Mouse (Mus musculus) heart, embryonic 10.5 days (tissue): Measurements from ENCODE around the gene Gm20388. TPM values are rescaled to one million over a fixed set of nuclear protein-coding genes. Genes with fewer than 3 reads are reported as not detected.
"Not testable (repeated sequence)": the region's sequence is repeated elsewhere in the genome, so short reads cannot be mapped to it uniquely, and the experiment has no call there.

Experiments used
- DNase-seq: peaks from one replicate; pipeline ENCODE4 v3.0.0-alpha.2; 2017; ENCODE audit warnings: low spot score
- H3K27ac ChIP-seq: fragments of 300-500 bp; sonication (generic); 2 replicates; pipeline ENCODE4 v1.5.1; 2016; ENCODE audit warnings: mild to moderate bottlenecking
- H3K27me3 ChIP-seq: fragments of 300-500 bp; sonication (generic); 2 replicates; pipeline ENCODE4 v1.6.1; 2016; ENCODE audit warnings: mild to moderate bottlenecking; ENCODE audit not compliant: poor library complexity, insufficient read depth, severe bottlenecking
- H3K36me3 ChIP-seq: fragments of 300-500 bp; sonication (generic); 2 replicates; pipeline ENCODE4 v1.6.1; 2016; ENCODE audit warnings: mild to moderate bottlenecking, moderate library complexity
- H3K4me1 ChIP-seq: fragments of 300-500 bp; sonication (generic); 2 replicates; pipeline ENCODE4 v1.6.1; 2016; ENCODE audit warnings: mild to moderate bottlenecking
- H3K4me3 ChIP-seq: fragments of 300-500 bp; sonication (generic); 2 replicates; pipeline ENCODE4 v1.5.1; 2016; ENCODE audit warnings: mild to moderate bottlenecking, moderate library complexity
- H3K9me3 ChIP-seq: fragments of 300-500 bp; sonication (generic); 2 replicates; pipeline ENCODE4 v1.6.1; 2016; ENCODE audit warnings: mild to moderate bottlenecking, moderate library complexity
- WGBS: fragments of 180-500 bp; shearing (Covaris S2); methylation state at CpG from one replicate; pipeline ENCODE4 v1.1.7; 2016; 5-methylcytosine and 5-hydroxymethylcytosine counted together
- polyA plus RNA-seq: library from polyadenylated mRNA; unstranded; fragments of >200 nt; fragmentation: Nextera tagmentation; extraction: Ambion mirVana; gene quantifications from 2 replicates; pipeline ENCODE4 v1.2.1, GENCODE M21; 2016

Gene Gm20388
- polyA plus RNA-seq, 1 experiment from 2014 or later: 4.5 TPM

GRCm38 (mm10) chr8:122629388-122629787, 2718.7 kb downstream of the Gm20388 start:
- Histone ChIP-seq H3K9me3 (no peaks in the 10 kb centered on the region), H3K27me3 (peaks cover 27% of the 10 kb centered on the region; the same call in 1 of the 2 replicates), H3K27ac (no peak overlapping the region), H3K36me3 (peaks cover 28% of the 10 kb centered on the region), H3K4me3 (no peak overlapping the region), H3K4me1 (peaks cover 17% of the 10 kb centered on the region)
- WGBS: 55% methylated on average over 10 of the region's 10 CpGs
- DNase-seq: no peak

- H3K27me3 ChIP-seq: peaks cover 26% of the 10 kb centered on the region; the same call in 1 of the 2 replicates
- H3K27ac ChIP-seq: peak overlapping the region; percentile 67
- DNase-seq: no peak
- H3K4me3 ChIP-seq: peak overlapping the region; percentile 44
- H3K4me1 ChIP-seq: peaks cover 17% of the 10 kb centered on the region
- H3K9me3 ChIP-seq: no peaks in the 10 kb centered on the region
- peaks cover 41% of the 10 kb centered on the region for H3K36me3 ChIP-seq
- 64% methylated on average over 22 of the region's 22 CpGs for WGBS
Measured at GRCm38 (mm10) chr8:122630696-122631095, 2720.1 kb downstream of the Gm20388 start.

GRCm38 (mm10) chr8:122632134-122632533, 2721.5 kb downstream of the Gm20388 start:
- Histone ChIP-seq H3K4me1 (peaks cover 31% of the 10 kb centered on the region), H3K27me3 (peaks cover 17% of the 10 kb centered on the region; the same call in 1 of the 2 replicates), H3K36me3 (peaks cover 42% of the 10 kb centered on the region)
- H3K4me3 ChIP-seq, DNase-seq, H3K27ac ChIP-seq, H3K9me3 ChIP-seq: not testable (repeated sequence)
- 70% methylated on average over 3 of the region's 3 CpGs for WGBS

- H3K27me3 ChIP-seq: peaks cover 14% of the 10 kb centered on the region; the same call in 1 of the 2 replicates
- no peak overlapping the region for H3K4me3 ChIP-seq
- no peaks in the 10 kb centered on the region for H3K9me3 ChIP-seq
- no peak for DNase-seq
- H3K4me1 ChIP-seq: peaks cover 41% of the 10 kb centered on the region
- H3K36me3 ChIP-seq: peaks cover 52% of the 10 kb centered on the region
- 92% methylated on average over 14 of the region's 14 CpGs for WGBS
- H3K27ac ChIP-seq: no peak overlapping the region
Measured at GRCm38 (mm10) chr8:122633205-122633604, 2722.6 kb downstream of the Gm20388 start.

GRCm38 (mm10) chr8:122635878-122636802, 2725.5 kb downstream of the Gm20388 start:
- Histone ChIP-seq H3K36me3 (peaks cover 53% of the 10 kb centered on the region), H3K4me1 (peaks cover 62% of the 10 kb centered on the region), H3K4me3 (0 out of 2 replicates have a peak overlapping the region, but pooled peaks have one; percentile 6), H3K9me3 (no peaks in the 10 kb centered on the region), H3K27me3 (0 out of 2 replicates have a peak, but pooled peaks cover 7% of the 10 kb centered on the region), H3K27ac (peak overlapping the region; percentile 47)
- peak; percentile 83 for DNase-seq
- 32% methylated on average over 14 of the region's 14 CpGs for WGBS

- H3K4me1 ChIP-seq: peaks cover 68% of the 10 kb centered on the region
- no peak for DNase-seq
- 0 out of 2 replicates have a peak, but pooled peaks cover 7% of the 10 kb centered on the region for H3K27me3 ChIP-seq
- peak overlapping the region; percentile 47; the same call in 1 of the 2 replicates for H3K27ac ChIP-seq
- peaks cover 51% of the 10 kb centered on the region for H3K36me3 ChIP-seq
- no peaks in the 10 kb centered on the region for H3K9me3 ChIP-seq
- H3K4me3 ChIP-seq: 0 out of 2 replicates have a peak overlapping the region, but pooled peaks have one; percentile 2
- WGBS: 52% methylated on average over 9 of the region's 9 CpGs
Measured at GRCm38 (mm10) chr8:122636803-122637175, 2726.1 kb downstream of the Gm20388 start.

GRCm38 (mm10) chr8:122637230-122637629, 2726.6 kb downstream of the Gm20388 start:
- Histone ChIP-seq H3K27ac (no peak overlapping the region), H3K4me1 (peaks cover 72% of the 10 kb centered on the region), H3K9me3 (no peaks in the 10 kb centered on the region), H3K36me3 (peaks cover 54% of the 10 kb centered on the region), H3K27me3 (0 out of 2 replicates have a peak, but pooled peaks cover 7% of the 10 kb centered on the region), H3K4me3 (no peak overlapping the region)
- no peak for DNase-seq
- WGBS: 88% methylated on average over 9 of the region's 9 CpGs

- Histone ChIP-seq H3K4me1 (peaks cover 85% of the 10 kb centered on the region), H3K4me3 (no peak overlapping the region), H3K36me3 (peaks cover 53% of the 10 kb centered on the region), H3K27ac (no peak overlapping the region), H3K9me3 (no peaks in the 10 kb centered on the region), H3K27me3 (peaks cover 7% of the 10 kb centered on the region; the same call in 1 of the 2 replicates)
- 84% methylated on average over 16 of the region's 16 CpGs for WGBS
- DNase-seq: no peak
Measured at GRCm38 (mm10) chr8:122638601-122639000, 2728.0 kb downstream of the Gm20388 start.

GRCm38 (mm10) chr8:122639521-122640248, 2729.0 kb downstream of the Gm20388 start:
- peaks cover 44% of the 10 kb centered on the region for H3K36me3 ChIP-seq
- no peak for DNase-seq
- H3K4me1 ChIP-seq: peaks cover 96% of the 10 kb centered on the region
- no peak overlapping the region for H3K27ac ChIP-seq
- WGBS: 44% methylated on average over 16 of the region's 16 CpGs
- H3K9me3 ChIP-seq: no peaks in the 10 kb centered on the region
- peaks cover 7% of the 10 kb centered on the region; the same call in 1 of the 2 replicates for H3K27me3 ChIP-seq
- no peak overlapping the region for H3K4me3 ChIP-seq

- Histone ChIP-seq H3K4me1 (peaks cover 97% of the 10 kb centered on the region), H3K36me3 (peaks cover 34% of the 10 kb centered on the region), H3K9me3 (no peaks in the 10 kb centered on the region), H3K27me3 (peaks cover 7% of the 10 kb centered on the region; the same call in 1 of the 2 replicates), H3K27ac (no peak overlapping the region), H3K4me3 (no peak overlapping the region)
- no peak for DNase-seq
- WGBS: 65% methylated on average over 4 of the region's 4 CpGs
Measured at GRCm38 (mm10) chr8:122640825-122641224, 2730.2 kb downstream of the Gm20388 start.

- no peak overlapping the region for H3K4me3 ChIP-seq
- H3K36me3 ChIP-seq: peaks cover 40% of the 10 kb centered on the region
- no peaks in the 10 kb centered on the region for H3K9me3 ChIP-seq
- WGBS: 83% methylated on average over 15 of the region's 15 CpGs
- H3K27ac ChIP-seq: no peak overlapping the region
- DNase-seq: no peak
- peaks cover 97% of the 10 kb centered on the region for H3K4me1 ChIP-seq
- peaks cover 7% of the 10 kb centered on the region for H3K27me3 ChIP-seq
Measured at GRCm38 (mm10) chr8:122641406-122641805, 2730.8 kb downstream of the Gm20388 start.

GRCm38 (mm10) chr8:122642071-122642470, 2731.4 kb downstream of the Gm20388 start:
- DNase-seq: no peak
- H3K4me3 ChIP-seq: no peak overlapping the region
- 67% methylated on average over 9 of the region's 9 CpGs for WGBS
- H3K9me3 ChIP-seq: no peaks in the 10 kb centered on the region
- peaks cover 7% of the 10 kb centered on the region for H3K27me3 ChIP-seq
- H3K27ac ChIP-seq: no peak overlapping the region
- H3K4me1 ChIP-seq: peaks cover 97% of the 10 kb centered on the region
- H3K36me3 ChIP-seq: peaks cover 44% of the 10 kb centered on the region
